ENCODE assay signal across 49 mouse cellular contexts in the genomic region with DNA sequence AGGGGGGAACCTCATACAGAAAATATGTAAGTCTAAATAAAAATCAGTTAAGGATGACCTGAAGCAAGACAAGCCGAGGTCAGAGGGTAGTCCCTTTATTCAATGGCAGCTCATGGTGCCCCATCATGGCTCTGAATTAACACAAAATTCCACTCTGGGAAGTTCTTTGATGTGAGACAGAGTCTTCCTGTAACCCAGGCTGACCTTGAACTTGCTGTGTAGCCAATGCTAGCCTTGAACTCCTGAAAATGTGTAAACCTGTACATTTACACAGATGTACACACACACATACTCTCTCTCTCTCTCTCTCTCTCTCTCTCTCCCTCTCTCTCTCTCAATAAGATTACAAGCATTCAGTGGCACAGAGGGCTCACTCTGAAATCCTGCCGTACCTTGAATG. TPM values are rescaled to one million over a fixed set of nuclear protein-coding genes. Genes with fewer than 3 reads are reported as not detected.
"Had no signal": no experiment of that assay in that cellular context is flagged by ENCODE, and none has a peak within 500 bp of the region (broad histone marks: within the 10 kb centered on the region; RNA-seq: fewer than 3 reads in every experiment).

No protein-coding gene starts in this region.

- H3K4me1 ChIP-seq: heart, embryonic 12.5 days; heart, embryonic 13.5 days; heart, embryonic 15.5 days; hindbrain, embryonic 10.5 days; hindbrain, embryonic 12.5 days; hindbrain, embryonic 13.5 days; hindbrain, embryonic 15.5 days; intestine, embryonic 15.5 days; kidney, embryonic 15.5 days had no signal

- H3K36me3 ChIP-seq: heart, embryonic 12.5 days; heart, embryonic 13.5 days; heart, embryonic 15.5 days; hindbrain, embryonic 10.5 days; hindbrain, embryonic 12.5 days; hindbrain, embryonic 13.5 days; hindbrain, embryonic 15.5 days; intestine, embryonic 15.5 days; kidney, embryonic 15.5 days had no signal

- H3K4me3 ChIP-seq: heart, embryonic 12.5 days; heart, embryonic 13.5 days; heart, embryonic 15.5 days; hindbrain, embryonic 10.5 days; hindbrain, embryonic 12.5 days; hindbrain, embryonic 13.5 days; hindbrain, embryonic 15.5 days; intestine, embryonic 15.5 days; kidney, embryonic 15.5 days; layer of hippocampus, adult 2 months; left cerebral cortex, adult 2 months had no signal

- H3K27me3 ChIP-seq: heart, embryonic 12.5 days; heart, embryonic 13.5 days; heart, embryonic 15.5 days; hindbrain, embryonic 12.5 days; hindbrain, embryonic 13.5 days; hindbrain, embryonic 15.5 days; intestine, embryonic 15.5 days; kidney, embryonic 15.5 days had no signal

- DNase-seq: heart, postnatal 10 days; heart, postnatal 14 days; heart, postnatal 36 days; kidney, adult 11 months; kidney, adult 18-20 months; kidney, adult 2 months; kidney, adult 8-10 months; kidney, adult 9 months; kidney, postnatal 10 days; kidney, postnatal 14 days; kidney, postnatal 36 days; kidney, postnatal 4 days; layer of hippocampus, adult 9-11 months; layer of hippocampus, postnatal 36 days had no signal

- ATAC-seq: hindbrain, embryonic 16.5 days; hindbrain, postnatal 0 days; inflammation-experienced regulatory T-cells, adult 6 months; intestine, embryonic 15.5 days; intestine, embryonic 16.5 days; intestine, postnatal 0 days had no signal

- H3K9me3 ChIP-seq: heart, embryonic 12.5 days; heart, embryonic 13.5 days; heart, embryonic 15.5 days; hindbrain, embryonic 10.5 days; hindbrain, embryonic 12.5 days; hindbrain, embryonic 13.5 days; hindbrain, embryonic 15.5 days; intestine, embryonic 15.5 days; kidney, embryonic 15.5 days had no signal

RNA-seq across cellular contexts. Expression of gene St6galnac1, which starts 10.4 kb away (rescaled TPM):
- total RNA-seq: heart, postnatal 10 days; heart, postnatal 14 days; heart, postnatal 25 days; heart, postnatal 36 days; hematopoietic stem cell, adult 5-6 weeks; hindbrain, postnatal 0 days; layer of hippocampus, adult 18-20 months; layer of hippocampus, adult 2 months; layer of hippocampus, adult 8-10 months; layer of hippocampus, postnatal 10 days; layer of hippocampus, postnatal 14 days; layer of hippocampus, postnatal 25 days; layer of hippocampus, postnatal 36 days; left cerebral cortex, adult 18-20 months; left cerebral cortex, adult 2 months; left cerebral cortex, adult 8-10 months had no signal
- polyA plus RNA-seq: heart, embryonic 12.5 days; heart, embryonic 13.5 days; heart, embryonic 14.5 days; heart, embryonic 15.5 days; heart, embryonic 16.5 days; heart, postnatal 0 days; hindbrain, embryonic 10.5 days; hindbrain, embryonic 11.5 days; hindbrain, embryonic 12.5 days; hindbrain, embryonic 13.5 days; hindbrain, embryonic 14.5 days; hindbrain, embryonic 15.5 days; hindbrain, embryonic 16.5 days; hindbrain, postnatal 0 days; intestine, embryonic 14.5 days; intestine, embryonic 15.5 days; intestine, embryonic 16.5 days; kidney, embryonic 14.5 days; kidney, embryonic 15.5 days; kidney, embryonic 16.5 days; kidney, postnatal 0 days; large intestine, adult 2 months had no signal
